Mouse (Mus musculus): ENCODE results near the gene Srsf9.

- TF ChIP-seq CTCF (IDR thresholded peaks at IDR 0.05; ENCODE audit: low read depth) (no peak), EP300 (IDR thresholded peaks at IDR 0.05; ENCODE audit: low read depth) (no peak)
Observed at GRCm38 (mm10) chr5:115362819-115363714, 36.1 kb downstream of the Srsf9 start.
